Mouse (Mus musculus) ES-E14 (cell line): ENCODE data around the gene Carmil1.

Experiments
- CHD2 ChIP-seq: IDR thresholded peaks from 2 replicates; pipeline ENCODE4 v1.6.1; 2014; ENCODE audit warnings: mild to moderate bottlenecking, low read depth, low read length, inconsistent platforms
- HCFC1 ChIP-seq: IDR thresholded peaks from 2 replicates; pipeline ENCODE4 v1.6.1; 2012; ENCODE audit warnings: low read length, inconsistent platforms, borderline replicate concordance; ENCODE audit not compliant: insufficient read depth
- MAFK ChIP-seq: IDR thresholded peaks from 2 replicates; pipeline ENCODE4 v1.6.1; 2014; ENCODE audit warnings: mild to moderate bottlenecking, low read depth, low read length, inconsistent platforms; ENCODE audit not compliant: insufficient read depth
- ZC3H11A ChIP-seq: IDR thresholded peaks from 2 replicates; pipeline ENCODE4 v1.6.1; 2012; ENCODE audit warnings: low read depth, mild to moderate bottlenecking, inconsistent platforms, low read length, borderline replicate concordance
- ZNF384 ChIP-seq: IDR thresholded peaks from 2 replicates; pipeline ENCODE4 v1.6.1; 2012; ENCODE audit warnings: low read depth, low read length, inconsistent platforms

GRCm38 (mm10) chr13:24045271-24045670, 235.3 kb downstream of the Carmil1 start:
- TF ChIP-seq MAFK (no peak), CHD2 (no peak), HCFC1 (no peak), ZC3H11A (no peak), ZNF384 (no peak)
